Mouse (Mus musculus) cortical plate, adult 2 months (tissue): Measurements from ENCODE around the gene A730049H05Rik.

Source experiments
- CTCF ChIP-seq: fragments of 200-500 bp; IDR thresholded peaks from 2 replicates; pipeline ENCODE4 v1.5.1; 2011; ENCODE audit warnings: mild to moderate bottlenecking, control low read depth, low read length; ENCODE audit not compliant: insufficient read depth; ENCODE audit errors: extremely low read depth
- POLR2A ChIP-seq: fragments of 200-500 bp; IDR thresholded peaks from 2 replicates; pipeline ENCODE4 v1.6.1; 2011; ENCODE audit warnings: mild to moderate bottlenecking, low read length, control low read depth; ENCODE audit not compliant: insufficient read depth; ENCODE audit errors: extremely low read depth

GRCm38 (mm10) chr6:92872766-92873165 lies 56.5 kb downstream of the A730049H05Rik start:
- TF ChIP-seq POLR2A, result no peak
- TF ChIP-seq CTCF, result no peak
